Mouse (Mus musculus) spleen, postnatal 14 days (tissue): ENCODE measurements at regions not wholly inside any gene's neighbourhood (a gene's known extent, or its start where the extent isn't known, plus 50 kb on each side); places are given as distances from the start of the nearest gene placed in this dataset.

Source experiments
- DNase-seq, 2 experiments: peaks; one replicate each; pipeline ENCODE4 v3.0.0; 2021 to 2022; ENCODE audit warnings: low spot score in 2 of 2

DNA sequence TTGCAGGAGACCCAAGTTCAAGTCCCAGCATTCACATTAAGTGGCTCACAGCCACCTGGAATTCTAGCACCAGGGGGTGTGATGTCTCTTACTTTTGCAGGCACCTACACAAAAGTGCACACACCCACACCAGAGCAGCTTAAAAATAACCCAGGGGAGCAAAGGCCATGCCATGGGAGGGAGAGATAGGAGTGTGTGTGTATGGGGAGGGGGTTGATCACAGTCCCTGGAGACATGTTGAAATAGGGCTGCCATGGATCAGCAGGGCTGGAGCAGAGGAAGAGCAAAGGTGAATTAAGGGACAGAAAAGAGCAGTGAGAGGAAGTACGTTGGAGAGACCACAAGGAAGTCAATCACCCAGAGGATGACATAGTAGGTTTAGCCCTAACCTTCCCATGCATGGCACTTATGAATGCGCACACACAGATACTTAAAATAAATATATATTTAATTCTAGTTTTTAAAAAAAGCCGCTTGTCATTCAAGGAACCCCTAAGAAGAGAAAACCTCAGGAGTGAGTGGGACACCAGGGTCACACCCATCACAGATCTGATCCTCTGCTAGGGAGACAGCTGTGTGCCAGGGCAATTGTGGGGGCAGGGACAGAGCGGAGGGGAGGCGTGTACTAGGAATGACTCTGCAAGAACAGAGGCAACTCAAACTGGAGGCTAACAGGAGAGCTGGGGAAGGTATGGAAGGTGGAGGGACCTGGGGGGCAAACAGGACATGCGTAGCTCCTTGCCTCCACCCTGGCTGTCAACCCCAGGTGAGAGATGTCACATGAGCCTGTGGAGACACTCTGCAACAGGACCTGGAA, 189.5 kb upstream of the Rybp start:
- no peak for DNase-seq

DNA sequence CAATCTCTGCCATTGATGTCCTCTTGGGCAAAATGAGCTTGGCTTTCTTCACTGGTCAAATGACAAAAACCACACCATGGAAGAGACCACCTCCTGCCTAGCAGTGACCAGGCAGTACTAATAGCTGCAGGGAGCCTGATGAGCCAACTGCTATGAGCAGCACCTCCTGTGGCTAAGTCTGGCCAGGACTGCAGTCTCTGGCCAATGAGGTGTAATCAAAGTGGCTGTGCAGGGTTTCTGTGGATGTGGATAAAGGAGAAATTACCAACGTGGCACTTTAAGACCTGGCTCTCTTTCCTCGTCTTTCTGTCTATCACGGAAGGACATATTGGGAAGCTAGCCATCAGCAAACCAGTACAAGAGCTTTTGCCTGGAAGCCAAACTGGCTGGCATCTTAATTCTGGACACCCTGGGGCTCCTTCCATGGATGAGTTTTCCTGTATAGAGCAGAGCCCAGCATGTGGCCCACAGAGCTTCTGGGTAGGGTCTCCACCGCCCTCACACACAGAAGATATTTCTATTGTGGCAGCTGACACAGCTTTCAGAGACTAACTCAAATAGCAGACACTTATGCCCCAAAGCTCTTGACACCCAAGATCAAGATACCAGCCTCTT, 188.2 kb upstream of the Rybp start:
- no peak for DNase-seq

DNA sequence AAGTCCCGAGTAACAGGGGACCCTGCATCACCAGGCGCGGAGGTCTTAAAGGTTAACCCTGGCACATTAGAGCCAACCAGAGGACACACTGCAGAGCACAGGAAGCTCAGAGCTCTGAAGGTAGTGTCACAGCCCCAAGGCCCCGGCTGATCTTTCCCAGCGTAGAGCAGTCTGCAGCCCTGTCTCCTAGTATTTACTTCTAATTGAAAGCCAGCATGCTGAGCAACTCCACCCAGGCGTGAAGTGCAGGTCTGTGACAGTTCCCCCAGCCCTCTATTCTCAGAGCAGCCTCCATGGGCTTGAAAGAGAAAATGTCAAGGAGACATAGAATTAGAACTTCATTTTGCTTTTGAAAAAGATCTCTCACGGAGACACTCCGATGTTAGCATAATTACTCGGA, 187.0 kb upstream of the Rybp start:
- DNase-seq: no peak

DNA sequence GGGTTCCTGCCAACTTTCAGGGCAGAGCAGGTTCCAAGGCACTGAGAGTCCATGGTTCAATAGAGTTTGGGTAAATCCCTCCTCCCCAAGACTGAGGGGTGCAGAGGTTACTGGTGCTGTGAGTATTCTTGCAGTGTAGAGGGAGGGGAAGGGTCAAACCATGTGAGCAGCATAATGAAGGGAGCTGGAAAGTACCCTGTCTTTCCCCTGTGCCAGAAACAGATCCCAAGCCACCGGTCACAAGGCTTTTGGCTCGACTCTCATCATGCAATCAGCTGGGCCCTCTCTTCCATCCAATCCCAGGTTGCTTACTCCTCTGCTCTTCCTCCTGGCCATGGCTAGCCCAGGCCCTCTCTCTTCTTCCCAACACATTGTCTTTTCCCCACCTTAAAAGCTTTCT, 182.8 kb upstream of the Rybp start:
- no peak for DNase-seq

DNA sequence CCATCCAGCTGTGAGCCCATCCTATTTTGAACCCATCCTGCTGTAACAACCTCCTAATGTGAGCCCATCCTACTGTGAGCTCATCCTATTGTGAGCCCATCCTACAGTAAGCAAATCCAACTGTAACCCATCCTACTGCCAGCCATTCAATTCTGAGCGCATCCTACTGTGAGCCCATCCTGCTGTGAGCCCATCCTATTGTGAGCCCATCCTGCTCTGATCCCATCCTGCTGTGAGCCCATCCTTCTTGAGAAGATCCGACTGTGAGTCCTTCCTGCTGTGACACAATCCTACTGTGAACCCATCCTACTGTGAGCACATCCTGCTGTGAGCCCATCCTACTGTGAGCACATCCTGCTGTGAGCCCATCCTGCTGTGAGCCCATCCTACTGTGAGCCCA, 175.5 kb upstream of the Rybp start:
- no peak for DNase-seq

DNA sequence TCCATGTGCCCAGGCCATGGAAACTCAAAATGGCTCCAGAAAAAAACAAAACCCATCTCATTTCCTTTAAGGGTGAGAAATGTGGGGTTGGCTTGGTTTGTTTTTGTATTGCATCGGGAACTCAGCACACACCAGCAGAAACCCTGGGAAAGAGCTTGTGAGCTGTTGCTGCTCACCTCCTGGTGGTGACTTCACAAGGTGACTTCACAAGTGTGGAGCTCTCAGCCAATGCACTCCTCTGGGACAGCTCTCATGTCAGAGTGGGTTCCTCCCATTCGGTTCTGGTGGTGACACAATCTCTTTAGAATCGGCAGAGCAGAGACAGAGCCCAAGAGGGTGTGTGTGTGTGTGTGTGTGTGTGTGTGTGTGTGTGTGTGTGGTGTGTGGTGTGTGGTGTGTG, 166.1 kb upstream of the Rybp start:
- DNase-seq: no peak

DNA sequence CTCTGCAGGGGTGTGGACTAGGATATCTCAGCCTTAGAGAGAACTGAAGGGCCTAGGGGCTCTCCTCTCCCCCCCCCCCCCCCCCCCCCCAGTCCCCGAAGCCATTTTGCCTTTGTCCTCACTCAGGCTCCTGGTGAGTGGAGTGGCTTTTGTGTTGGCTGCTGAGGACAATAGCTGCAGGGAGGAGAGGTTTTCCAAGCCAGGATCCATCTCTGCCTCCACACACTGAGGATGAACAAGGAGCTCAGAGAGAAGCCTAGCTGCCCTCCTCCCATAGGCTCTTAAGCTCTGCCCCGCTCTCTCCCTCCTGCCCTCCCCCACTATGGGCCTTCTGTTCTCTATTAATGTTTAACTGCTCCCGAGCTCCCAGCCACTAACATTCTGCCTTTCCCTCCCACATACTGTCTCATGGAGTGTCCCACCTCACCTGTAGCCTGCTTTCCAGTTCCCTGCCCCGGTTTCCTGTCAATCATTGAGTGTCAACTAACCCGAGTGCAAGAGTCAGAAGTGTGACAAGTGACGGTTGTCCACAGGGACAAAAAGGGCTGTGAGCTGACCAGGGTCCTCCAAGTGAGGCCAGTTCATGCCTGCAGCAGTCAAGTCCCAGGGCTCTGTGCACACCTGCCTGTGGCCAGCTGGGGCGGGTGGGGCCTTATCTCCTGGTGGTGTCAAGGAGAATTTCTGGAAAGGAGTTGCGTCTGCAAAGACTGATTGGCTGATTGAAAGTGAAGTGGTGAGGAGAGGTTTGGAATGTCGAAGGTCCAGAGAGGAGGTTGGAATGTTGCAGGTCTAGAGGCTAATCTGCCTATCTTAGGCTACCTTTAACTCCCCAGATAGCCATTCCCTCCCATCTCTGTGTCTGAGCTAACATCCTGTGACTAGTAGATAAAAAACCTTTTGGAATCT, 165.1 kb upstream of the Rybp start:
- no peak for DNase-seq

DNA sequence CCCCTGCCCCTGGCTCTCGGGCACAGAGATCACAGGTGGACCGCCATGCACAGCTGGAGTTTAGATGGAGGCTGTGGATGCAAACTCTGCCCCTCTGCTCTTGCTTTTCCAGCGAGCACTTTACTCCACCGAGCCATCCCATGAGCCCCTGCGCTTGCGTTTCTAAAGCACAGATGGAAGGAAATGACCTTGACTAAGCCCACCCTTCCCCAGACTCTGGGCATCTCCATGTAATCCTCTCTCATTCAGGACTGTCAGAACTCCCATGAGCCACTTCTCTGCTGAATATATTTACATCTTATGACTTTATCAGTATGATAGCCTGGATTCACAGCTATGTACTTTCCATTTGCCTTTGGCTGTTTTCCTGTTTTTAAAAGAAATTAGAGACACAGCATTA, 162.8 kb upstream of the Rybp start:
- no peak for DNase-seq

DNA sequence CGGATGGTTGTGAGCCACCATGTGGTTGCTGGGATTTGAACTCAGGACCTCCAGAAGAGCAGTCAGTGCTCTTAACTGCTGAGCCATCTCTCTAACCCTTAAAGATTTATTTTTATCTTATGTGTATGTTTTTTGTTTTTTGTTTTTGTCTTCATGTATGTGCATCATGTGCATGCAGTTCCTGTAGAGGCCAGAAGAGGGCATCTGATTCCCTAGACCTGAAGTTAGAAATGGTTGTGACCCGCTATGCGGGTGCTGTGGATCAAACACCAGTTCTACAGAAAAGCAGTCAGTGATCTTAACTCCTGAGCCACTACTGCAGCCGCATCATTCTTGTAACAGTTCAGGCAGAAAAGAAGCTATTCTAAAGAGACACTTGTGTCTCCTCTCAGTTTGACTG, 161.8 kb upstream of the Rybp start:
- DNase-seq: no peak

DNA sequence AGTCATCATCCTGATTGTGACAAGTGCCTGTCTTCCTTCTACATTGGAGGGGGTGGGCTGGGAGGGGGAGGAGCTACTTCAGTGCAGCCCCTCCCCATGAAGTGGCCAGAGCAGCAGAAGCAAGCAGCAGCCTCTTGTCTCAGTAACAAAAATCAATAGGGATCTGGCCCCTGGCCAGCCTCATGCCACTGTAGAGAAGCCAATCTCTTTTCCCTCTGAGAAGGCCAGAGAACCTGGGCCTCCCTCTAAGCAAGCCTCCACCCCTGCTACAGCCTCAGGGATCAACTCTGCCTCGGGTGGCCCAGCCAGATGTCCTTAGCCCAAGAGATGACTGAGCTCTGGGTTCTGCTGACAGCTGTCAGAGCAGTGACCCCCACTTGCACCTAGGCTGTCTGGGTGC, 159.9 kb upstream of the Rybp start:
- no peak for DNase-seq

DNA sequence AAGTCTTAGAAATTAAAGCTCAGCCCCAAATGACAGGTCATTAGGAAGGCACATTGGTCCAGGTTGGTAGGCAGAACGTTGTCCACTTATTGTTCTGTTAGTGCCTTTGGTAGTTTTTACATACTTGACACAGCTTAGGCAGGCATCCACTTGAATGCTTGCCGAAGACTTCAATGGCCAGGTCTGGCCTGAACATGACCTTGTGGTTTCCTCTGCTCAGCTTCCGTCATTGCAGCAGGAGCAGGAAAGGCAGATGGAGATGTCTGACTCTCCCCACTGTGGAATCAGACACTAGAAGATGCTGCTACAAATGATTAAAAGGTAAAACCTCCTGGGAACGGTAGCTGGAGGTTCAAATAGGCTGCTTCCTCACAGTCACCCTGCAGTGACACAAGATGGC, 159.5 kb upstream of the Rybp start:
- DNase-seq: no peak

DNA sequence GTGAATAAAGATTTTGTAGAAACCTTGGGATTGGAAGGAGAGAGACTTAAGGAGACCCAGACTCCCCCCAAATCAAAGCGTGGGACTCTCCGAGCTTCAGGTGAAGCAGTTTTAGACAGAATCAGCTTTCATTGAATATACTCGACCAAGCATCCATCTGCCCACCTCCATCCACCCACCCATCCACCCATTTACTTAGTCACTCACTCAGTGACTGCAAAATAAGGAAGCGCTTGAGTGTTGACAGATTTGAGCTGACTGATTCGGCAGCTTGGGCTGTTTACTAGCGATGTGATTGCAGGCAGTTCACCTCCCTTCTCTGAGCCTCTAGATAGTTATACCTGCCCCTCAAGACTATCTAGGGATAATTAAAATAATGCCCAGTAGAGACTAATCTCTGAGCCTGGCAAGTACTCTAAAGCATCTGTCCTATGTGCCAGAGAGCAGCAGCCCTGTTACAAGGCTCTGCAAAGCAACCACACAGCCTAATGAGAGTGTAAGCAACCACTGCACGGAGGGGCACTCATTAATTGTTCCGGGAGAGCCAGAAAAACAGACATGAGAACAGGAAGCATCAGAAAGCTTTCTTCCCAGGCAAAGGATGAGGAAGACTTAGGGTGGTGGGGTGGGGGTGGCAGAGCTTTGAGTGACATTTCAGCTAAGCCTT, 151.9 kb upstream of the Rybp start:
- DNase-seq: no peak

DNA sequence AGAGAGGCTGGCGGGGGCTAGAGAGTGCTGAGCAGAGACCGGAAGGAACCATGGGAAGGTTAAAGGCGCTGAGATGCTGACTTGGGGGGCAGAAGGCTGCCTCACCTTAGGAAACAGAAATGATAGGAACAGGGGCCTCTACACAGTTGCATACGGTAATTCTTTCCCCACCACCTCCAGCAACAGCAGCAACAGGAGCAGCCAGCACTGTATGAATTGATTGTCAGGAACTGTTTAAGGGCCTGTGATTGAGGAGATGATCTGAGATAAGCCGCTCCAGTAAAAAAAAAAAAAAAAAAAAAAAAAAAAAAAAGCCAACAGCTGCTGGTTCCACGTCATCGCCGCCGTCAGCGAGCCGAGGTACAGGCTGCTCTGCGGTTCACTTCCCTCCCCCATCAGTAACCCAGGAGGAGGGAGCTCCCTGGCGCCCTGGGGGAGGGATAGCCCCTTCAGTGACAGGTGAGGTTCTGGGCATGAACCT, 151.3 kb upstream of the Rybp start:
- no peak for DNase-seq

DNA sequence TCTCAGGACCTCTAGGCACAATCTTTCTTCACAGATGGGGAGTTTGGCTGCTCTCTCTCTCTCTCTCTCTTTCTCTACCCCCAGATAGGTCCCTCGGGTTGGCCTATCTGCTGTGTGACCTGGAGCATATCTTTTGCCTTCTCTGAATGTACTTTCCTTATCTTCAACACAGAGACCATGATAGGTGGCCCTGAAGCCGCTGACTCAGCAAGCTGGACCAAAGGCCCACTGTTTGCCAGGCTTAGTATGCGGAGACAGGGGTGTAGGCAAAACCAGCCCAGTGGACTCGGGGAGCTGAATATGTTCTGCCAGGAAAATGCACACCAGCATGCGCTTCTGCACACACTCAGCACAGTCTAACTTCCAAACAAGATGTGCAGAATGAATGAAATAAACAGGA, 150.7 kb upstream of the Rybp start:
- no peak for DNase-seq

DNA sequence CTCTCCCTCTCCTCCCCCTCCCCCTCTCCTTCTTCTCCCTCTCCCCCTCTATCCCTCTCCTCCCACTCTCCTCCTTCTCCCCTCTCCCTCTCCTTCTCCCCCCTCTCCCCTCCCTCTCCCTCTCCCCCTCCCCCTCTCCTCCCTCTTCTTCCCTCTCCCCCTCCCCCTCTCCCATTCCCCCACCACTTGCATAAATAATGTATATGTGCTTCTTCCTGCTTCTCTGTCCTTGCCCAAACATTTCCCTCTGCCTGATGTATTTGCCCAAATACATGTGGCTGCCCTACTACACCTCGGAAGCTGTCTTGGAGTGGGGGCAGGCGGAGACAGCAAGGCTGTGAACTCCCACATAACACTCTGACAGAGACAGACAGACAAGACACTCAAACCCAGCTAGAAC, 149.2 kb upstream of the Rybp start:
- no peak for DNase-seq

DNA sequence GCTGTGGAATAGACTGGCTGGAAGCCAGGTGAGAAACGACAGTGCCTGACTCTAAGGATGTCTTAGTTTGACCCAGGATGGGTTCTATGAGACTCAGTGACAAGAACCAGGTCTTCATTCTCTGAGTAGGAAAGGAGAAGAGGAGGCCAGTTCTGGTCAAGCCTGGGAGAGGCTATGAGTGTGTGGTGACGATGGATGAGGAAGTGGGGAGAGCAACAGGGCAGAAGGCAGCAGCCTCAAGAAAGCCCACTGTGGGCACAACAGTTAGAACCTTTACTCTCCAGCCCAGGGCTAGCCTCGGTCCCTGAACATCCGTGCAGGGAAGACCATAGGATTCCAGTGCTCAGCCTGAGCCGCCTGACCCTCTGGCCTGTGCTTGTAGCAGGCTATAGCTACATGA, 147.9 kb upstream of the Rybp start:
- no peak for DNase-seq

DNA sequence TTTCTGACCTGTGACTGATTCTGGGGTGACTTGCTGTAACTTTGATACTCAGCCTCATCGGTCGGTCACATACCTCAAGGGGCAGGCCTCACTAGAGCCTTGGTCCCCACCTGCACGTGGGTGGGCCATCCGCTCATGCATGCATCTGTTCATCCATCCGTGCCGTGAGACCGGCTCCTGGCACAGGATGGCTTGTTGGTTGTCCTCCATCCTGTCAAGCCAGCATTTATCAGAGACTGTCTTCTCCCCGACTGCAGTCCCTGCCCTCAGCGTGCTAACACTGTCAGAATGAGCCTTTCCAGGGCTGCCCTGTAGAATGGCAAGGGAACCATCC, 146.2 kb upstream of the Rybp start:
- no peak for DNase-seq

DNA sequence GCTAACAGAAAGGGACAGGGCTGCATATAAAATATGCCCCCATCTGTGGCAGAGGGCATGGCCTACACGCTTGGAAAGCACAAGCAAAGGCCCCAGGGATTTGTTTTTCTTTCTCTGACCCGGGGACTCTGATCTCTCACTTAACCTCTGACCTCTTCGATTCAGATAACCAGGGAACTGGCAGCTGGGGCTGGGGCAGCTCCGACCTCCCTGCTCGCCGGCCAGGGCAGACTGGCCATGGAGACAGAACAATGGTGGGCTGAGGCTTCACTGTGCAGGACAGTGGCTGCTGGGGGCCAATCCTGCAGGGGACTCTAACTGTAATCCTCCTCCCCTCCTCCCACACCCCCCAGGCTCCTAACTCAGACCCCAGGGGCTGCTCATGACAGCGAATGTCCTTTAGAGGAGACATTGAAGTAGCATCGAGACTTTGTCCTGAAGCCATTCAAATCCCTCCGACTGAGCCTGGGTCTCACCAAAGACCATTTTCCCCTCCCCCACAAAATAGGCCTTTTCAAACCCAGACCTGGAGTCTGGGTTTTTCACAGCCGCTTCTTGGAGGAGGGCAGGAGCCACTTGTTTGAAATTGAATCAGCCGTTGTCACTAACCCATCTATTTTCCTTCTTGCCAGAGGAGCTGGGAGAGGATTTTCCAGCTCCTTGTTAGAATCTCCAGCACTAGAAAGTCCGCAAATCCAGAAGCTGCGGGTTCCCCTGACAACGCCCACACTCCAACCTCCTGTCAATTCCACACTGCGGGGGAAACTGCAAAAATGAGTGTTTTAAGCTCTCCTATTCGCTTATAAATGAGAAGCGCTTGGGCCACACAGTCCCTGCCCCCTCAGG, 145.6 kb upstream of the Rybp start:
- no peak for DNase-seq

DNA sequence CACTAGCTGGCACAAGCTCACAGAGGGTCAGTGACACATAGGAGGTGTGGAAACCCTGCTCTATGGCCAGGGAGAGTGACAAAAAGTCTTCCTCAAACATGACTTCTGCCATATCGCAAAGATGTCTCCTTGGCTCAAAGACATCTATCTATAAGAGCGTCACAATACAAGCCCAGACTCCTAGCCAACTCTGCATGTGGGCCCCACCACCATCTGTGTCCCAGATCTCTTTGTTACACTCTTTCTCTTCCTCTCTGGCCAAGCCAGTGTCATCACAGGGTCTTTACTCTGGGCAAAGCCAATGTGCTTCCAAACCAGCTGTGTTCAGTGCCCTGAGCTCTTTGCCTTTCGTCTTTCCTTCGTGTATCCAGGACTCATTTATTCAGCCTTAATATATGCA, 143.0 kb upstream of the Rybp start:
- no peak for DNase-seq

DNA sequence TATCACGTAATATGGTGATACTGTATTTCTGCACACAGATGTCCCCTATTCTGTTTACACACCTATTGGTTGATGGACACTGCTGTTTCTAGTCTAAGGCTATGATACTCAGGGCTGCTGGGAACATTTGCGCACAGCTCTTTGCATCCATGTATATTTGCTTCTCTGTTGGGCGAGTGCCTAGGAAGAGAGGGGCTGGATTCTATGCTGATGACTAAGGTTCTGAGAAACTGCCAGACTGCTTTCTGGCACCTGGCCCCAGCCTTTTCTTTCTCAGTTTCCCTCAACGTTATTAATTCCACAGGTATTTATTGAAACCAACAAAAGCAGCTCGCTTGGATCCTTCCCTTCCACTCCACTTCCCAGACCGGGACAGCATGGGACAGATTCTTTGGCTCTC, 142.2 kb upstream of the Rybp start:
- no peak for DNase-seq

DNA sequence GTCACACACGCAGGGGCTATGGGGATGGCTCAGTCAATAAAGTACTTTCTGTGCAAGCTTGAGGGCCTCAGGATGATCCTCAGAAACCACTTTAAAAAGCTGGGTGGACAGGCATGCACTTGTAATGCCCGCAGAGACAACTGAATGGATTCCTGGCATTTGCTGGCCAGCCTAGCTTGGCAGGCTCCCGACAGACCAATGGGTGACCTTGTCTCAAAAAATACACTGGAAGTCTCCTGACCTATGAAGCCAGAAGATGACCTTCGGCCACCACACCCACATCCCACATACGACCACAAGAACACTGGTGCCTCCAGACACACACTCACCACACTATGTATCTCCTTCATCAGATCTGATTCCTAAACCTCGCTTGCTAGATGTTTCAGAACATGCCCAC, 141.5 kb upstream of the Rybp start:
- no peak for DNase-seq
